Mouse (Mus musculus) urinary bladder, postnatal 36 days (tissue): ENCODE measurements at regions not wholly inside any gene's neighbourhood (a gene's known extent, or its start where the extent isn't known, plus 50 kb on each side); places are given as distances from the start of the nearest gene placed in this dataset.

Source experiments
- DNase-seq, 2 experiments: peaks; one replicate each; pipeline ENCODE4 v3.0.0; 2022; ENCODE audit warnings: low spot score in 2 of 2, mixed read lengths in 1 of 2

DNA sequence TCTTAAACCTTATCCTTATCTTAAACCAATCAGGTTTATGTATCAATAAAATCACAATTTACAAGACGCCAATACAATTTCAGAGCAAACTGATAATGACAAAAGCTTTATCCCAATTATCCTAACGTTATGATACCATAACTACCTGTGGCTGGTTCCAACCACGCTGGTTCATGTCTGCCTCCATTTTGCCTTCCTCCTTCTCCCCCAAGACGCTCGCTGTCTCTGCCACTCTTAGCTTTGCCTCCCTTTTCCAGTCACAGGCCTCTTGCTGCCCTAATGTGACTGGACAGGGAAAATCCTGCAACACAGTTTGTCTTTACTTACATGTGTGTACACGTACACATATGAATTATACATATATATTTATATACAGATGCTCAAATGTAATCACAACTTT lies 101.3 kb upstream of the Cpm start:
- DNase-seq = no peak

DNA sequence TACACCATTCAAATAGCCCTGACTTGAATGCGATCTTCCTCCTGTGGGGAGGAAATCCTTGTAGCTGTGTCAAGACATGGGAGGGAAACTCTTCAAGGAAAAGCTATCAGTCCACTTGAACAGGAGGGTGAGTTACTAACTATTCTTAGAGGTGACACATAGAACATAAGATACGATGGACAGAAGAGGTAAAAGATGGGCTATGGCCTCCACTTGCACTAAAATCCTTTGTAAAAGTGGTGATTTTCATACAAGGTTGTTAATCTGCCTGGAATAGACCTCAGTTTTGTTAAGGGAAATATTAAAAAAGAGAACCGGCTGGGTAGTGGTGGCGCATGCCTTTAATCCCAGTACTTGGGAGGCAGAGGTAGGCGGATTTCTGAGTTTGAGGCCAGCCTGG lies 102.1 kb upstream of the Cpm start:
- no peak for DNase-seq

DNA sequence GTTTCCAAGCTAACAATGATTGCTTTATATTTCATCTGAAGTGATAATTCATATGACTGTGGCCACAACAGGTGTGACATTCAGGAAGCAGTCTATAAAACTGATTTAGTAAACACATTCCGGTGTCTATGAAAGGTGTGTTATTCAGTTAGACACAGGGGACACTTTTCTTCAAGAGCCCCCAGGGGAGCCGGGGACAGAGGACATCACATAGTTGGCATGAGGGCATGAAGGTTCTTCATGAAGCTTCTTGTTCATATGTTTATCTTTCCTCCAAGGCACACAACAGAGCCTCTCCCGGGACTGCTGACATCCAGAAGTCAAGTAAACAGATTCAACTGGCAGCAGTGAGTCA lies 102.5 kb upstream of the Cpm start:
- DNase-seq = no peak

DNA sequence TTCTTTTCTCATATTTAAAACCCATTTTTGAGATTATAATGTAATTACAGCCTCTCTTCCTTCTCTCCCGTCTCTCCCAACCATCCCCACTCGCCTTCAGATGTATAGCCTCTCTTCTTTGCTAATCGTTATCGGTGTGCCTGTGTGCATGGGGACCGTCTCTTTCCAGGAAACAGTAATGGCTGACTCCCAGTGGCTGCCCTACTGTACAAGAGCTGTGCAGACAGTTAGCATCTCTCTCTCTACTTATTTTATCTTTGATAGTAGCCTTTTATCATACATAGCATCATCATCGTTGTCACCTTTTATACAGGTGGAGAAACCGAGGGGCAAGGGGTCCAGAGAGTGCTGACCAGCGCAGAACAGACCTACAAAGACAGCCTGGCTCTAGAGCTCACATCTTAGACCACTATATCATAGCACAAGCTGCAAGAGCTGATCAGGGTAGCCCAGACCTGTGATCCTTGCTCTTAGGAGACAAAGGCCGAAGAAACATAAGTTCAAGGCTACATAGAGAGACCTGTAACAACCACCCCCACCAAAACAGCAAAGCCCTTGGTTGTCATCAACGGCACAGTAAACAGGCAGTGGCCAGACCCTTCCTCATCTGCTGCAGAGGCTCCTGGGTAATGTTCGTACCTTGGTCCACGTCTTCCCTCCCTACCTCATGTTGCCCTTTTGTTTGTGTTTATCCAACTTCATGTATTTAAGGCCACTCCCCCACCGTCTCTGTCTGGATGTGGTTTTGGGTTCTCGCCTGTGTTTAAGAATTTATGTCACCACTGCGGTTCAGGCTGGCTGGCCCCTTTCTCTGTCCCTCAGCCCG lies 103.1 kb upstream of the Cpm start:
- DNase-seq = no peak

DNA sequence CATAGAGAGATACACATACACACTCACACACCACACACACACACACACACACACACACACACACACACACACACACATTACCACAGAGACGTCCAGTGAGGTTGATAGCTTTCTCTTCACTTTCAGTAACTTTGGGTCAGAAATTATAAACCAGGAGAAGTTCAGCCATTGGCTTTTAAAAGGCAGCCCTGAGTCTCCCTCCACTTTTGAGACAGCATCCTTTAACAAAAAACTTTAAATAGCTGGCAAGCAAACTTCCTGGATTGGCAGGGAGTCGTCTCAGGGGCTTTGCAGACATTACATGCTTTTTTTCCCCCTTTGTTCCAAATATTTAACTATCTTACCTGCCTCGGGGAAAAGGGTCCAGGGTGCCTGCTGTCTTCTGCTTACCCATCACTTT lies 103.7 kb upstream of the Cpm start:
- DNase-seq = no peak

DNA sequence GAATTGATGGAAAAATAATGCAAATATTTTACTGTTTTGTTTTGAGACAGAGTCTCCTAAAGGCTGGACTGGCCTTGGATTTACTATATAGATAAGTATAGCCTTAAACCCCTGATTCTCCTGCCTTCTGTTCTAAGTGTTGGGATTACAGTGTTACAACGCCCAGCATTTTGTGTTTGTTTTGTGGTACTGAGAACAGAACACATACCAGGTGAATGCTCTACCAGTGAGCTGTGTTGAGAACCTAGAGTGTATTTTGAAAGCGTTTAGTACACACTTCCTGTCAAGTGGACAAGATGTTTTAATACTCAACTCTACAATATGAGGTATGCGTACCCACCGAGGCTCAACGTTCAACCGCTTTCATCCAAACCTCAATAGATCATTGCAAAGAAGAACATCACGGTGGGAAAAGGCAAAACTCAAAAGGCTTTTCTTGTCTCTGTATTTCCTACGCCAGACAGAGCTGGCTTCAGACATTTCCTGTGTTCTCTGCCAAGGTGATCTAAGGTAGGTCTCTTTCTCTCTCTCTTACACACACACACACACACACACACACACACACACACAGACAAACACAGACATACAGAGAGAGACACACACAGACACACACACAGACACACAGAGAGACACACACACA lies 104.3 kb upstream of the Cpm start:
- no peak for DNase-seq

DNA sequence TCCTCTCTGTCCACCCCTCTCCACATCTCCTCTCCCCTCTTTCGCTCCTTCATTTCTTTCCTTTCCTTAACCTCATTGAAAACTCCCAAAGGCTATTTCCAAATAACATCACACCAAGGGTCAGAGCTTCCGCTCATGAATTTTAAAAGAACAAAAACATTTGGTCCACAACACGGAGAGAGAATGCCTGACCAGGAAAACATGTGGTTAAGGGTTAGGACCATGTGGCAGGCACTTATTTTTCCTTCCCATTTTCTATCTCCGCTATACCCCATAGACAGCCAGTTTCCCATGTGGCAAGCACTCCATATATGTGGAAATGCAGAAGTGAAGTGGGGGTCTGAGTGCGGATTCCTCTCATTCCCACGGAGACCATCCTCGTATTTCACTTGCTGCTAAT lies 105.2 kb upstream of the Cpm start:
- no peak for DNase-seq

DNA sequence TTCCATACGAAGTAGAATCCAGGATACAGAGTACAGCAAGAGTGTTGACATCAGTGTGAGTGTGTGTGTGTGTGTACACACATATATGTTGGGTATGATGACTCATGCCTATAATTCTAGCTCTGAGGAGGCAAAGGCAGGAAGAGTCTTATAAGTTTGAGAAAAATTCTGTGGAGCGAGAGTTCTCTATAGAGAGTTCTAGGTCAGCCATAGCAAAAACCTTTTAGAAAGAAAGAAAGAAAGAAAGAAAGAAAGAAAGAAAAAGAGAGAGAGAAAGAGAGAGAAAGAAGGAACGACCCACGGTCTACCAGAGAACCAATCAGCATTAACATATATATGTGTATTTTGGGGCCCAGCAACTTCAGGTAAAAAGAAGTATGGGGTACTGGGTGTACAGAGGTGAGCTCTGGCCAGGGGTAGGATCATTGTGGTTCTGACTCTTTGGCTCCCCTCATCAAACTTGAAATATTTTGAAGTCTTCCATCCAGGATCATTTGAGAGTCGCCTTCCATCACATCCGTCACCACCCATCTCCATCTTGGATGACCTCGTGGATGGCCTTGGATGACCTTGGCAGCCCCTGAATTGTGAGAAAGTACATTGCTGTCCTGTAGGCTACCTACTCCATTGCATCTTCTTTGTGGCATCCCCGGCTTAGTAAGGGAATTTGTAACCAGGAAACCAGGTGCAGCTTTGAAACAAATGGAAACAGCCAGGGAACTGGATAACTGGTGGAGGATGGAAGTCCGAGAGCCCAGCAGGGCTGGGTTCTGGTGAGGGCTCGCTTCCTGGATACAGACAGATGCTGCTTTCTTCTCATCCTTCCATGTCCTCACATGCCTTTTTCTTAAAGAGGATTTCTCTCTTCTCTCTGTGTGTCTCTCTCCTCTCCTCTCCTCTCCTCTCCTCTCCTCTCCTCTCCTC lies 106.1 kb upstream of the Cpm start:
- no peak for DNase-seq

DNA sequence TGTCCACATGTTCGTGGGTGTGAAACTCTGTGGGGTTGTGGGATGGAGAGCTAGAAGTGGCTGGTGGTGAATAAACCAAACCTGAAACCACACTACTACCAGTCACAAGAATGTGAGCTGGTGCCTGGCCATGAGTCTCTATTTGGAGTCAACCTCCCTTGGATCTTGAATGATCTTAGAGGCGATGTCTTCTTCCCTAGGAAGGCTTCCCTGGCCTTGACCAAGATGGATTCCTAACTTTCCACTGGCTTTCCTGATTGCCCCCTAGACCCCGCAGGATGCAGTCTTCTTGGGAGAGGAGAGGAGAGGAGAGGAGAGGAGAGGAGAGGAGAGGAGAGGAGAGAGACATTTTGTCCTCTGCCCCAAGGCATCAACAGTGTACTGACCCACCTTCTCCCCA lies 106.9 kb upstream of the Cpm start:
- DNase-seq = no peak

DNA sequence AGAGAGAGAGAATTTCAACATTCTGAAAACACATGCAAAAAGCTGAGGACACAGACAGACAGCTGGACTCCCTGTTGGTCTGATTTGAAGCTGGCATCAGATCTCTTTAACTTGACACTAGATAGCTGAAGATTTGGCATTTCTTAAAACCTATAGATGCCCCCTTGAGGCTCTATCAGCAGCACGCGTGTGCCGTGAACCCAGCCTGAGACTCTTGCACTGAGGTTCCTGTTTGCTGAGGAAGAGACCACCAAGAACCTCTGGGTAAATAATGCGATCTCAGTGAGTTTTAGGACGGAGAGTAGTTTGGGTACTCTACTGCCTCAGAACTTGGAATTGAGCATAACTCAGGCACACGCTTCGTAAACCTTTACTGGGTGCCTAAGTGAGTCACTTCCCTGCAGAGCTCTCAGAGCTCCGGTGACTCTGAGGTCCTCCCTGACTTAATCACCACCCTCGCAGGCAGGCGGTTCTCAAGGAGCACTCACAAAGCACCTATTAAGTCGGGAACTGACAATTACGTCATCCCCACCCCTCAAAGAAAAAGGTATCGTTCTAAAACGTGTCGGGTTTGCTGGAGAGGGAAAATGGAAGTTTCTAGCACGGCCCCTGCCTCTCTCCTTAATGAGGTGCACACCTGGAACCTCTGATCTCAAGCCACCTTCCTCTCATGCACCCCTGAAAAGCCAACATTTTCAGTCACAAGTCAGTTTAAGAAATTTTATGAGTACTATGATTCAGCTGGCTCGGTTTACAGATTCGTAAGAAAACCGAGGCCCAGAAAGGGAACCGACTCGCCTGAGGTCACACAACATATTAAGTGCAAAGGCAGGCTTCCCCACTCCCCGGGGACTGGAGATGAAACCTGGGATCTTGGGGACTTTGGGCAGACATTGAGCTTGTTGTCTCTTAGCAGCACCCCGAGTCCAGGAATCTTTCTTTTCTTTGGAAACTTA lies 107.7 kb upstream of the Cpm start:
- DNase-seq = peak in 1 of 2 experiments; percentile 10

DNA sequence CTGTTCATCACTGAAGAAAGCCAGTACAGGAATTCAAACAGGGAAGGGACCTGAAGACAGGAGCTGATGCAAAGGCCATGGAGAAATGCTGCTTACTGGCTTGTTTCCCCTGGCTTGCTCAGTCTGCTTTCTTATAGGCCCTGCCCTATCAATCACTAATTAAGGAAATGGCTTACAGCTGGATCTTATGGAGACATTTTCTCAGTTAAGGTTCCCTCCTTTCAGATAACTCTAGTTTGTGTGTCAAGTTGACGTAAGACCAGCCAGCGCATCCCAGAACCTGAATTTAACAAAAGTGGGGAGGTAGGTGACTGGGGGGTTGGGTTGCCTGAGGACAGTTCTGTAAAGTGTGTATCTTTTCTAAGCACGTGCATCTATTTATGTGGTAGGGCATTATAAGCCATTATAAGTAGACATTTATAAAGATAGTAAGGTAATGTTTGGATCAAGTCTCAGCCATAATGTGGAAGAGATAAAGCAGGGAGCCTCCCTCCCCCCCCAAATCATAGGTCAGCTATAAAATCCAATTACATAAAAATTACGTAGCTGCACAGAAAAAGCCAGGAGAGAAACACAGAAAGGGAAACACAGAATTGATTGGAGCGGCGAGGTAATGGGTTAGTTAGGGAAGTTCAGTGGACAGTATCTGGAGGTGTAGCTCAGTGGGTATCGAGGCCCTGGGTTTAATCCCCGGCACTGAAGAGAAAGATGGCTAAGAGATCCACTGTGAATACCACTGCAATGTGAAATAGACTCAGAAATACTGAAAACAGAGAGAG lies 108.6 kb upstream of the Cpm start:
- DNase-seq = no peak

DNA sequence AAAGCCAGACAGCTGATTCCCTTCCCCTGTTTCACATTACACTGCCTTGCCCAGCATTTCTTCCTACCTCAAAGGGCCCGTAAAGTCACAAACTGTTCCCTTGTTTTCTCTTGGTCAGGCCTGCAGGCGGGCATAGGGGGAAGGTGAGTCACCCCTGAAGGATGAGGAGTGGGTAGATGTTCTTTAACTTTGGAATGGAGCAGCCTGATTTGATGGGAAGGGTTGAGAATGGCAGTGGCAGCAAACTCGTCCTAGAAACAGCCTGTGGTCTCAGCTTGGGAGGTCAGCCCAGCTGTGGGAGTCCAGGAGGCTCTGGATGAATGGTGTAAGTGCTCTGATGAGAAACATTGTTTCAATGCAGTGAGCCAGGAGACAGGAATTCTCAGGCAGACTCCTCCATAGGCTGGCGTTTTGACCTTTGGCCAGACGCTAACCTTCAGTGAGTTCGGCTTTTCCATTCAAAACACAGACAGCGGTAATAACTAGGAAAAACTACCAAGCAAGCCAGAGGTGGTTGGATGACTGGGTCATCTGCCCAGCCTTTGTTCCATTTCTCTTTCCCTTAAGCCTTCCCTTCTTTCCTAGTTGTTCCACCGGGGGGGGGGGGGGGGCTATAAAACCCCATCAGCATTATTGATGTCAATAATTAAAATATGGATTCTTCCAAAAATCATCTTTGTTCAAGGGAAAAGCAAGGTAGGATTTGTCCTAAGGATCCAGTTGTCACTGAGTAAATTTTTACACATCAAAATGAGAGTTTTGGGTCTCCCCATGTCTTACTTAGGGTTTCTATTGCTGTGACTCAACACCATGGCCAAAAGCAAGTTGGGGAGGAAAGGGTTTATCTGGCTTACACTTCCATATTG lies 109.4 kb upstream of the Cpm start:
- DNase-seq = no peak

DNA sequence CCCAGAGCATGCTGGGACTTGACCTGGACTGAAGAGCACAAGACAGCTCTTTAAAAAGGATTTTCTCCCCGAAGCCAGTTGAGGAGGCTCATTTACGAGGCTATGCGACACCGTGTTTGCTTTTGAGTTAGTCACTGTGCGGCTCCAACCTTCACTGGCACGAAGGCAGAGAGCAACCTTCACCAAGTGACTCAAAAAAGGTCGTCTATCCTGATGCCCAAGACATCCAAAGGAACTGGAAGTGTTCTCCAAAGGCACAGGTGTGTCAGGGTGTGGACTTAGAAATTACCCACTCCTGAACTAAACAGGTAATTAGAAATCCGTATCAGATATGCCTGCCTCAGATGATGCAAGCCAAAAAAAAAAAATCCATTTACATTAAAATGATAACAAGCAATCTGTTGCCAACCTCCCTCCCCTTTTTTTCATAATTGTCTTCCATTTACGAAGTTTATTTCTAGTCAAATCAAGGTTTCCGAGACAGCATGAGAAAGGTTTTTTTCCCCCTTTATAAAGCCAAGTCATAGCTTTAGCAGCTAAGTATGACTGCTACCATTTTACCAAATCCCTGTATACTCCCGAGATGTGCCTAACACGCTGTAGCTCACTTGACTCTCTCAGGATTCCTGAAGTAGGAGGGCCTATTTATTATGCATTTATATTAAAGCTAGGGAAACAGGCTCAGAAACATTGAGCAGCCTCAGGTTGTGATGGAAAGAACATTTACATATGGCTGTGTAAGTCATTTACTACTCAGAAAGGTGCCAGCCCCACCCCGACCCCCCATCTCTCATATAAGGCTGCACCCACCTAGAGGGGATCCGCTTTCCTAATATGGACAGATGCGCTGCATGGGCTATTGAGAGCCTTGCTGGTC lies 110.3 kb upstream of the Cpm start:
- peak; percentile 9 to 23 for DNase-seq

DNA sequence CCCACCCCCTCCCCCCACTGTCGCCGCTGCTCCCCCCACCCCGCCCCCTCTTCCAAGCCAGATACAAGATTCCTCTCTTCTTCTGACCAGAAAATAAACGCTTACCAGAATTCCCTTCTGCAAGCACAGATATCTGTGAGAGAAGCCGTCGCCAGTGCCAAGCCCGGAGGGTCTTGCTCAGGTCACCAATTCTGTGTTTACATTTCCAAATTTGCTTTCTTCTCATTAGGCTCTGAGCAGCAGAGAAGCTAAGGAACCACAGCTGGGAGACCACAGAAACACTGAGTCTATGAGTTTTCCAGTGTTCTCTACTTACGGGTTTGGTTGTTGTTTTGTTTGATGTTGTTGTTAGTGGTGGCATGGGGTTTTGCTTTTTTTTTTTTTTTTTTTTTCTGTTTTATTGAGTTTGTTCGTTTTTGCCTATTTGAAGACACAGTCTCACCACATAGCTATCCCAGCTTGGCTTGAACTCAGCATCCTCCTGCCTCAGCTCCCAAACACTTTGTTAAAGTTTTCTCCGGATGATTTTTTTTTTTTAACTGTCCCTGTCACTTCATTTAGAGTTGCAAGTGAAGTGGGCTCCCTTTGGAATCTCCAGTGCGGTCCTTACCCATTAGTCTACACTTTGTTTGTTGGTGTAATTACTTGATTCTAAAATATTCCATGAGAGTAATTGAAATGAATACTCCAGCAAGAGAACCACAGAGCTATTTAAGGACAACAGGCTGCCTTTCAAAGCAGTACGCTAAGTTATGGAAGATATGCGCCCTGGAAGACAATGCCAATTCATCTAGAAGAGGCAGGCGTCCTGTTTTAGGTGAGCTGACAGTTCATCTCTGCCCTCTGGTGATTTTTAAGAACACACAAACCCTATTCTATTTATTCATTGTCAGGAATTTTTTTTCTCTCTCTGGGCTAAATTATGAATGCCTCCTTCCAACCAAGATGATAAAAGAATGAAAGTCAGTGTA lies 111.2 kb upstream of the Cpm start:
- DNase-seq = no peak

DNA sequence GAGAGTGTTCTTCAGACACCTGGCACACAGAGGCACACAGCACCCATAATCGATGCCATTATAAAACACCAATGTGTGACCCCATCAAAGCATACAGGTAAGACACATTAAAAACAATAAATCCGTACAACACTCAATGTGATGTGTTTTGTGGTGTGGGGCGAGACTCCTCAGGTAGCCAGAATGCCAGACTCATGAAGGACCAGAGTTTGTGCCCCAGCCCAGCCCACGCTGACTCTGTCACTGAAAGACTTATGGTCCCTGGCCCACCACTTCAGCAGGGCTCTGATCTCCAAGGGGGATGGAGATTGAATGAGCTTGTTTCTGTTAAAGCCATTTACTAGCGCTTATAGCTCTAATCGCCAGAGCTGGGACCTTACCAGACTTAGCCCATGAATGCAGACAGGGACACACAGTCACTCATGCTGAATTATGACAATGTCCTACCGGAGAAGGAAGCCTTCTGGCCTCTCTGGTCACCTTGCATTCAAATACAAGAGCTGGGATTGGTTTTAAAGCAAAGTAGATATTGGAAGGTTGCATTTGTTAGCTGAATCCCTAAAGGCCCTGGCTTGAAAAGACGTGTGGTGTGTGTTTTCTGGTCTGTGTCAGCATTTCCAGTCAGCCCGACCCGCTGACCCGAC lies 112.1 kb upstream of the Cpm start:
- DNase-seq = no peak

DNA sequence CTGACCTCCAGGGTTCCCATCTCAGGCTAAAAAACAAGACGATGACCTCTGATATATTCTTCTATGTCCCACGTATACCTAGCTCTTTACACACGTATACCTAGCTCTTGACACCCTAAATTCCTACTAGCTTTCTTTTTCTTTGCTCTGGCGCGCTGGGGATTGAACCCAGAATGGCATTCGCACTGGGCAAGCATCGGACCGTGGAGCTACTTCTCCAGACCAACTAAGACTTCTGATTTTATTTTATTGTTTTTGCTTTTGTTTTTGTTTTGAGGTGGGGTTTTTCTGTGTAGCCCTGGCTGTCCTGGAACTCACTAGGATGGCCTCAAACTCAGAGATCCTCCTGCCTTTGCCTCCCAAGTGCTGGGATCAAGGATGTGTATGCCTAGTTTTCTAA lies 112.8 kb upstream of the Cpm start:
- no peak for DNase-seq
